Mouse (Mus musculus): Measurements from ENCODE around the gene Ube2r2.

GRCm38 (mm10) chr4:41151186-41151585 is 15.6 kb downstream of the Ube2r2 start:
- TF ChIP-seq MAX (IDR thresholded peaks at IDR 0.05; ENCODE audit: low read depth), result no peak
- TF ChIP-seq POLR2A (IDR thresholded peaks at IDR 0.05; ENCODE audit: insufficient read length, low read depth), result no peak
- TF ChIP-seq MYOD1 (IDR thresholded peaks at IDR 0.05; ENCODE audit: control insufficient read depth in 1 of 3, insufficient read length in 2 of 3, low read depth in 2 of 3), result no peak
- no peak for TF ChIP-seq MYOG (IDR thresholded peaks at IDR 0.05; ENCODE audit: control insufficient read depth in 1 of 3, insufficient read depth in 1 of 3, insufficient read length in 2 of 3, low read depth in 2 of 3)
- no peak for TF ChIP-seq POLR2AphosphoS2 (IDR thresholded peaks at IDR 0.05; ENCODE audit: insufficient read length, low read depth)
- TF ChIP-seq CEBPB (IDR thresholded peaks at IDR 0.05; ENCODE audit: insufficient read depth, poor library complexity, severe bottlenecking), result no peak
- TF ChIP-seq TCF12 (IDR thresholded peaks at IDR 0.05; ENCODE audit: insufficient read depth, poor library complexity, severe bottlenecking), result no peak
- no peak for TF ChIP-seq SRF (IDR thresholded peaks at IDR 0.05; ENCODE audit: control insufficient read depth, insufficient read length, low read depth)
- no peak for TF ChIP-seq TCF3 (IDR thresholded peaks at IDR 0.05; ENCODE audit: insufficient read length, low read depth)
- TF ChIP-seq REST (IDR thresholded peaks at IDR 0.05; ENCODE audit: insufficient read depth, insufficient read length), result no peak
- TF ChIP-seq USF1 (IDR thresholded peaks at IDR 0.05; ENCODE audit: low read depth), result no peak

Data from myocyte (in vitro differentiated cells).